Mouse (Mus musculus): ENCODE measurements around the gene Tmeff2. TPM values are rescaled to one million over a fixed set of nuclear protein-coding genes. Genes with fewer than 3 reads are reported as not detected.

The Tmeff2 gene
- polyA plus RNA-seq, 1 experiment from 2014 or later, result 7.2 TPM

DNA sequence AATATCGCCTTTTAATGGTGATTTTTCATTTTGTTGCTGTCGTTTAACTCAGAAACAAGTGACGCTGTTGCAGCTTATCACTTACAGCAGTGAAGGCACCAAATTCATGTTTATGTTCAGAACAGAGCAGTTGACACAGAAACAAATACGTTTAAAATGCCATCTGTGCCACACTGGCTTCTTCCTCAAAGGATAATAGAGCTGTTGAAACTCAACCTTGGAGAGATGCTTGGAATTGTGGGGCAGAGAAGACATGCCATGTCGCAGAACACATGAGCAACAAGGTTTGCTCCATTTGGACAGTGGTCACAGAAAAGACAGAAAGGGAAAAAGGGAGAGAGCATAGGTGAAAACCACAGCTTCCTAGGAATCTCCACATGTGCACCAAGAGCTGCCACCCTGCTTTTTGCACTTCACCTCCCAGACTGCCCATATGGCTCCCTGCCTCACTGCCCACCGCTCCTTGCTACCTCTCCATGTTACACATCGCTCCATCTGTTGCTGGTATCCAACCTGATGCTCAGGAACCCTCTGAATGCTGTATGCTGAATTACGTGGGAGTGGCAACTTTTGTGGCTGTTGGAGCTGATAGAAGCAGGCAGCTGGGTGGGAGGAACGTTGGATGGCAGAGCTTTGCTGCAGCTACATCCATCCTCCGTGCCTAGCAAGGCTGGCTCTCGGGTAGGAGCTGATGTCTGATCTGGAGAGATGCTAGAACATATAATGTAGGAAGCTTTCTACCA is 298.8 kb downstream of the Tmeff2 start:
- Histone ChIP-seq H3K27ac (replicated peaks) (no peak overlapping the region), H3K4me3 (no peak overlapping the region), H3K36me3 (replicated peaks) (no peaks in the 10 kb centered on the region), H3K27me3 (replicated peaks; ENCODE audit: low read depth, poor library complexity, severe bottlenecking) (no peaks in the 10 kb centered on the region), H3K9me3 (no peaks in the 10 kb centered on the region), H3K4me1 (peaks cover 3% of the 10 kb centered on the region; the same call in 1 of the 2 replicates)
- DNase-seq (ENCODE audit: low spot score), result no peak
- WGBS, result 88% methylated on average over 11 of the region's 11 CpGs

GRCm38 (mm10) chr1:51199954-51200353 is 299.5 kb downstream of the Tmeff2 start:
- H3K27me3 ChIP-seq (replicated peaks; ENCODE audit: low read depth, poor library complexity, severe bottlenecking), result no peaks in the 10 kb centered on the region
- H3K4me3 ChIP-seq, result no peak overlapping the region
- peaks cover 3% of the 10 kb centered on the region; the same call in 1 of the 2 replicates for H3K4me1 ChIP-seq
- no peaks in the 10 kb centered on the region for H3K36me3 ChIP-seq (replicated peaks)
- no peak overlapping the region for H3K27ac ChIP-seq (replicated peaks)
- DNase-seq (ENCODE audit: low spot score), result no peak
- WGBS, result 96% methylated on average over 3 of the region's 3 CpGs
- H3K9me3 ChIP-seq, result no peaks in the 10 kb centered on the region

DNA sequence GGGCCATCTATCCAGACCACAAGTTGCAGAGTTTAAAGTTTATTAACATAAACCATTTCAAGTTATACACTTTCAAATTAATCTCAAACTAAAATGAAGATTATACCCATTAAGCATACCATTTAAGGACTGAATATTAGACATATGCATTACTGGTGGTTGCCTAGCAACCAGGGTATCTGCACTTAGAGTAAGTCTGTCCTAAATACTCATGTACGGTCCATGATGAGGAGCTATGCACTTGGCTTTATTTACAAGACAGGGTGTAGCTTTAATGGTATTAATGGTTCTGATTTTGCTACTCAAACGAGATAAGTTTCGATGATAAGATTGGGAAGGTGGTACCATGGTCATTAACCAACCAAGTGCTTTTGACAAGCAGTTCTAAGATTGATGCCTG is 315.2 kb downstream of the Tmeff2 start:
- H3K36me3 ChIP-seq (replicated peaks), result no peaks in the 10 kb centered on the region
- no peak for DNase-seq (ENCODE audit: low spot score)
- no peak overlapping the region for H3K27ac ChIP-seq (replicated peaks)
- 91% methylated on average over 3 of the region's 3 CpGs for WGBS
- H3K4me3 ChIP-seq, result no peak overlapping the region
- no peaks in the 10 kb centered on the region for H3K27me3 ChIP-seq (replicated peaks; ENCODE audit: low read depth, poor library complexity, severe bottlenecking)
- H3K9me3 ChIP-seq, result no peaks in the 10 kb centered on the region
- peaks cover 6% of the 10 kb centered on the region; the same call in 1 of the 2 replicates for H3K4me1 ChIP-seq

DNA sequence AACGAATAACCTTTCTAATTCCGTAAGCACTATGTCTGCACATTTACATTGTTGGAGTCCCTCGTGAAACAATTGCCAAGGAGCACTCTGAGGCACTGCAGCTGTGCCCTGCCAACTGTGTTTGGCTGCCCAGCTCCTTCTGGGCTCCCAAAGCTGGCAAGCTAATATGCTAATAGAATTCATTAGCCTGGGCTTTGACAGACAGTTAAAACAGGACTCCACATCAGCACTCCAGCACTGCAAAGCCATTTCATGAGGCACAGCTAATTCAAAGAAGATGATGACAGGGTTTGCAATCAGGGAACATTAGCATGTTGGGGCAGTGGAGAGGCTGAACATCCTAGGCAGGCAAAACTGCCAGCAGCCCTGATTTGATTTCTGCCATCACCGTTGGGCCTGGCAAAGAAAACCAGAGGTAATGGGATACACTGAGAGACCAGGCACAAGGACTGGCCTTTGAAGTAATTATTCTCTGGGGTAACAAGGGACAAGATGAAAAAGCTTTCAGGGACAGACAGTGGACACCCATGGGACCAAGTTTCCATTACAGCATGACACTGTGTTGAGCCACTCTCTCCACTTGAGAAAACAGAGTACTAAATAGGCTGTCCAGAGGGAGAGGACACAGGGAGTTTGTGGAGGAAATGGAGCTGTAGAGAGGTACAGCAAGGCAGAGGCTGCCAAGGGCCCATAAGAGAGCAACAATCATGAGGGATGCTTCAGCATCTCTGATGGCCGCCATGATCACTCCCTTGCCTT is 316.0 kb downstream of the Tmeff2 start:
- H3K36me3 ChIP-seq (replicated peaks), result no peaks in the 10 kb centered on the region
- WGBS, result 74% methylated on average over 5 of the region's 5 CpGs
- no peak for DNase-seq (ENCODE audit: low spot score)
- H3K27ac ChIP-seq (replicated peaks), result no peak overlapping the region
- H3K4me1 ChIP-seq, result peaks cover 6% of the 10 kb centered on the region; the same call in 1 of the 2 replicates
- H3K4me3 ChIP-seq, result no peak overlapping the region
- no peaks in the 10 kb centered on the region for H3K27me3 ChIP-seq (replicated peaks; ENCODE audit: low read depth, poor library complexity, severe bottlenecking)
- H3K9me3 ChIP-seq, result no peaks in the 10 kb centered on the region

- no peak for DNase-seq (ENCODE audit: low spot score)
- Histone ChIP-seq H3K36me3 (replicated peaks) (no peaks in the 10 kb centered on the region), H3K9me3 (no peaks in the 10 kb centered on the region), H3K4me1 (peaks cover 6% of the 10 kb centered on the region; the same call in 1 of the 2 replicates), H3K27me3 (replicated peaks; ENCODE audit: low read depth, poor library complexity, severe bottlenecking) (no peaks in the 10 kb centered on the region), H3K4me3 (no peak overlapping the region), H3K27ac (replicated peaks) (no peak overlapping the region)
- 84% methylated on average over 7 of the region's 7 CpGs for WGBS
Measured at GRCm38 (mm10) chr1:51217227-51217626, 316.8 kb downstream of the Tmeff2 start.

DNA sequence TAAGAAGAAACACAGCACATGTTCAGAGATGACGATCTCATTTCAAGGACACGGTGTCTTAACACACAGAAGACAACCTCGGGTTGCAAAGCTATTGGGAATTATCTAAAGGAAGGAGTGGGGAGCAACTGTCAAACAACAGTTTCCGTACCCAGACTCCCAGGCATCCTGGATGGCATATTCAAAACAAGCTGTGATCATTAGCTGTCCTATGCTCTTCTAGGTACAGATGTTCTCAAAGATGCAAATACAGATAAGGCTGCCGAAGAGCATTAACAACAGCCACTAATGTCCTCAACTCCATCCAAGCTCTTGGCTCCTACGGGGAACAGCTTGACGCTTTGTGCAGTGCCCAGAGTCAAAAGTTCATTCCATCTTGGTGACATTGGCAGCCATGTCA is 324.7 kb downstream of the Tmeff2 start:
- DNase-seq (ENCODE audit: low spot score), result no peak
- Histone ChIP-seq H3K4me1 (no peaks in the 10 kb centered on the region), H3K9me3 (no peaks in the 10 kb centered on the region), H3K27ac (replicated peaks) (no peak overlapping the region), H3K36me3 (replicated peaks) (no peaks in the 10 kb centered on the region), H3K4me3 (no peak overlapping the region), H3K27me3 (replicated peaks; ENCODE audit: low read depth, poor library complexity, severe bottlenecking) (no peaks in the 10 kb centered on the region)
- 86% methylated on average over 7 of the region's 7 CpGs for WGBS

Small RNAs within 50 kb of the gene (microRNA-seq; reads per million reads assigned to microRNA genes)
- not detected for gene Gm25736

All from embryonic facial prominence, embryonic 10.5 days (tissue).